Mouse (Mus musculus) kidney, postnatal 25 days (tissue): ENCODE measurements around the gene Mthfs.
A peak's percentile ranks its signal among the peaks of the same experiment; 100 is the strongest.

Source experiments
- DNase-seq, 2 experiments: peaks; one replicate each; pipeline ENCODE4 v3.0.0; 2021; ENCODE audit warnings: mixed read lengths in 2 of 2

Gene Mthfs

GRCm38 (mm10) chr9:89253400-89253799 is 42.9 kb downstream of the Mthfs start:
- no peak for DNase-seq

GRCm38 (mm10) chr9:89256556-89257335 is 46.3 kb downstream of the Mthfs start:
- DNase-seq, result no peak

- DNase-seq, result no peak
Observed at GRCm38 (mm10) chr9:89263968-89264367, 53.5 kb downstream of the Mthfs start.

GRCm38 (mm10) chr9:89264571-89264970 is 54.1 kb downstream of the Mthfs start:
- DNase-seq, result no peak

DNA sequence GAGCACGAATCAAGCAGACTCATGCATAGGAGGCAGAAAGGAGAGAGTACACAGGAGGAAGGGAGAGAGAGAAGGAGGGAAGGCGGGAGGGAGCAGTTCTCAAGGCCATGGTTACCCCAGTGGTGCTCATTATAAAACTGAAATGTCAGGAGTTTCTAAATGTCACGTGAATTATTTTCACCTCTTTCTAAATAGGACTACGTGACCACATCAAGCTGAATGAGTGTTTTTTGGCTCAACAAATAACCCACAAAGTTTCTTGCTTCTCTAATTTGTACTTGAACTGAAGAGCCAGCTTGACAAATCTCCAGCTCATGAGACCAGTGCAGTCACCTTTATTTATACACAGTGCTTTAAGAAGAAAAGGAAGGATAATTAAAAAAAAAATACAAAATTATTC is 56.6 kb downstream of the Mthfs start:
- no peak for DNase-seq

DNA sequence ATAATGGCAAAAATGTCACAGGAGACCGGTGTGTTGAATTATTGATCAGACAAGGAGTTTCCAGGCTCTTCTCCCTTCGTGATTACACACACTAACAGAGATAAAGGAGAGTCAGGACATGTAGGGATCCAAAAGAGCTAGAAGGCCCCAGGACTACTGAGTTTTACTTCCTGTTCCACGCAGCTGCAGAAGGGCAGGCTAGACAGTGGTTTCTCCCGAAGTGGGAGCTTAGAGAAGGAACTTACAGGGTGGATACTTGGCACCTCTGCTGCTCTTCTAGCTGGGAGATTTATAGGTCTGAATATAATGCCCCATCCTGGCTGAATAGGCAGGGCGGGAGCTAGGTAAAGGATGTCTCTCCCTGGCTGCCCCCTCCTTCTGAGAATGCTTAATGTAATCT is 57.1 kb downstream of the Mthfs start:
- no peak for DNase-seq

DNA sequence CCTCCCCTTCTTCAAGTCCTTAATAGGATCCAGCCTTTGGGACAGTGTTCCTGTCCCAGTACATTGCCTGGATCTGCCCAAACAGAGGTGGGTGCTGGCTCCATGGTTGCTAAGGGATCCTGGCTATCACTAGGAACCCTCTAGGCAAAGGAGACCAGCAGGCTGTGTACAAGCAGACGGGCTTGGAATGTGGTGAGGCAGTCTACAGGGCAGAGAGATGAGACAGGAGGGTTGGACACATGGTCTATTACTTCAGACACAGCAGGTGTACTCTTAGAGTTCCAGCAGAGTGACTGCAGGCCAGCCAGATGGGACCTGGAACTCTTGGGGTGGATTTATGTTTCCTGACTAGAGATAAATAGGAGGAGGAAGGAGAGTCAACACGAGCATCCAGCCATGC is 59.9 kb downstream of the Mthfs start:
- no peak for DNase-seq

GRCm38 (mm10) chr9:89273766-89274165 is 63.3 kb downstream of the Mthfs start:
- DNase-seq, result peak in 1 of 2 experiments; percentile 30

DNA sequence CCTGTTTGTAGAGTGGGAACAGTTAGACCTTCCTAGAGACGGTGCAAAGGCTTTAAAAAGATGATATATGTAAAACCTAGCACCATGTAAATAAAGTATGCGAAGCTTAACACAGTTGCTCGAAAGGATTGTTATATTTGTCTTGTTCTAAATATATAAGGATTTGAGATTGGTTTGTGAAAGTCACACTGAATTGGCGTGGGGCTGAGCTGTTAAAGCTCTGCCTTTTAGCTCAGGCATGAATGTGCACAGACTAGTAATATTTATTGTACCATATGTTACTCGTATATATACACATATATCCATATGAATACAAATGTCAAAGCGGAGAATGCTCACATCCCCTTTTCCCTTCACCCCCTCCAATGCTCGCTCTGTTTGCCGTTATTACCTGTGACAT is 67.7 kb downstream of the Mthfs start:
- DNase-seq, result no peak

DNA sequence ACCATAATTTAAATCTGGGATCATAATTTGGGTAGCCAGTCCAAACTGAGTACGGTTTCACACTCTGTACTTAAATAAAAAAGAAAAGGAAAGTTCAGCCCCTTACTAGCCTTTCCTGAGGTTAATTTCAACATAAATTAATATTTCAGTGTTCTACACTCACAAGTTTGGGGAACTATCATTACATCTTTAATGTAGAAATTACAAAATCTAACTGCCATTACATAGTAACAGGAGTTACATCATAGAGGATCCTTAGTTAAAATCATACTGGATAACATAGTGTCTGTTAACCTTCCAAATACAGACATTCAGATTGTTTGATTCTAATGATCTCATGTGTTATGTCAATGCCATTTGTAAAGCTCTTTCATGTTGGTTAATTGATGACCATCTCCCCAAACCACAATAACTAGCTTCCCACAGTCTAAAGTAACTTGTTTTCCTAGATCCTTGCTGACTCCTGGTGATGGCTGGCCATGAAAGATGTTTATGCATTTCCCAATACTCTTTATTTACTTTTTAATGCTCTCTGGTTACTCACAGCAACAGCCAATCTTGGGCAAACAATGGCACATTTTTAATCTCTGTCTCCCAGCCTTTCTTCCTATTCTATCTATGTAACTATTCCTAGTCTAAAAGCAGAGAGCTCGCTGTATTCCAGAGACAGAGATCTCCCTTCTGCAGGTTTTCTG is 72.0 kb downstream of the Mthfs start:
- no peak for DNase-seq

DNA sequence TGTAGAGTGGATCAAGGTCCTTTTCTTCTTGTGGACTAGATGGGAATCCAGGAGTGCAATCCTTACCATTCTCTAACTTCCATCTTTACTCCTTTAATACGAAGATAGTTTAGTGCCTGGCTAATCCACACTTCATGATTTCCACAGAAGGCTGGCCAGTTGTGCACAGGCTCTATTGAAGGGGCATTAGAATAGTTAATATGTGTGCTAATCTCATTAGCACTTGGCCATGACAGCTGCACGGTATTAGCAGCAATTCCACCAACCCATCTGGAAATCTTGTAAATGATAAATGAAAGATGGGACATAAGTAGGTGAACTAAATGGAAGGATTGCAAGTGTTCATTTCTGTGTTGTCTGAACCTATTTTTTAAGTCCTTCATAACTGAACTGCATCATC is 77.6 kb downstream of the Mthfs start:
- DNase-seq, result no peak

DNA sequence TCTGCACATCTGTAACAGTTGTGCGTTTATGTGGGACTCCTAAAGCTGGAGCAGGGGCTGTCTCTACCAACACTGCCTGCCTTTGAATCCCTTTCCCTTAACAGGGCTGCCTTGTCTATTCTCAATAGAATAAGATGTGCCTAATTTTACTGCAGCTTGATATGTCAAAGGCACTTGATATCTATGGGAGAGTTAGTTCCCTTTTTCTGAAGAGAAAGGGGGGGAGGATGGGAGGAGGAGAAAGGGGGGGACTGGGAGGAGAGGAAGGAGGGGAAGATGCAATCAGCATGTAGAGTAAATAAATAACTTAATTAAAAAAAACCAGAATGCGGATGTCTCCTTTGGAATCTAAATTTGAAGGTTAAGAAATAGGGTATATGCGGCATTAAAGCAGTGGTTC is 82.9 kb downstream of the Mthfs start:
- no peak for DNase-seq

GRCm38 (mm10) chr9:89294121-89294520 is 83.6 kb downstream of the Mthfs start:
- DNase-seq, result no peak

DNA sequence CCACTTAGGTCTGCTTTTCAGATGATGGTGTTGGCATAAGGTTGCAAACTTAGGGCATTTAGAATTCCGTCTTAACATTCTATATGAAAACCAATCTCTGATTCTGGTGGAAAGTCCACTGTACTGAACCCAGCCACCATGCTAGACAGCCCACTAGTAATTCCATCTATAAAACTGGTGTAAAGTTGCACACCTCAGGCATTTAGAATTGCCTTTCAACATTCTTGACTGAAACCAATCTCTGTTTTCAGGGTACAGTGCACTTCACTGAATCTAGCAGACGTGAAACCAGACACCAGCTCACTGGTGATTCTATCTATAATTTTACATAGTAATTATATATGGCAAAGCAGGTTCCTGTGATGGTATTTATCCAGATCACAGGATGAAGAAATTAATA is 95.2 kb downstream of the Mthfs start:
- no peak for DNase-seq

- DNase-seq, result no peak
Observed at GRCm38 (mm10) chr9:89308357-89309194, 98.1 kb downstream of the Mthfs start.

DNA sequence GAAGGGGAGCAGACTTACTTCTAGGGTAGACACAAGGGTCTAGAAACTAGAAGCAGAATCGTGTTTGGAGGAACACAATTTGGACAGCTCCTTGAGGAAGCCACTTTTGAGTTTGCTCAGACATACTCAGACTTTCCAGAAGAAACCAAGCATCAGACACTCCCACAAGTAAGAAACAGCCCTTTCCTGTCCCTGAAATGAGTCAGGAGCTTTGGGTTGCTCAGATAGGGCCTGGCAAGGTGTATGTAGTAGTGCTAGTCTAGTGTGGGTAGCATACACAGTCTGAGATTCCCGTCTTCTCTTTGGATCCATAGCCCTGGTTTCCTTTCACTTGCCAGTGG is 98.7 kb downstream of the Mthfs start:
- no peak for DNase-seq

- DNase-seq, result no peak
Observed at GRCm38 (mm10) chr9:89311649-89312048, 101.2 kb downstream of the Mthfs start.

DNA sequence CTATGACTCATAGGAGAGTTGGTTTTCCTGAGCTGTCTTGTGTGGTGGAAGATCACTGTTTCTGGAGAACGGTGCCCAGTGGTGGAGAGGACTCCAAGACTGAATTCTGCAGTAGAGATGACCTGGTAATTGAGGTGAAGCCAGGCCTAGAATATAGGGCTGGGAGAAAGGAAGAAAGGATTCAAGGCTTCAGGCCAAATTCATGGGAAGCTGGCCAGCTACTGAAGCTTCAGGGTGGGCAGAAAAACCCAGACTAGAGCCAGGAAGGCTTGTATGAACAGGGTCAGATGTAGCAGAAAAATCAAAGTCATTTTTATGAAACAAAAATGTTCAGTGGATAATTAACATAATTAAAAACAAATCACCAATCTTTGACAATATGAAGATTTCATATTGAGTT is 163.3 kb downstream of the Mthfs start:
- DNase-seq, result no peak

DNA sequence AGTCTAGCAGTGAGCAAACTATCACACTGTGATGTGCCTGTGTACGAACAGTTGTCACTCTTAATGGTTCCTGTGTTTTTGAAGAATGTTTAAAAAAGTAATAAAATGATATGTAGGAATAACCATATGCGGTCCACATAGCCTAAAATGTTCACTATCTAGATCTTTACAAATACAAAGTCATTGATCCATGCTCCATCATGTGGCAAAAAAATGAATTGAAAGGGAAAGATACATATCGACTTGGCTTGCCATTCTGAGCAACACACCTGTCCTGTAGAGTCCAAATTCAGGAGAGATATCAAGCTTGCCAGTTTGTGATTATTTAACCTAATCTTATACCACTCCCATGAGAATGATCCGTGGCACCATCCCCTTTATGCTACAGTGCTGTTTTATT is 164.2 kb downstream of the Mthfs start:
- DNase-seq, result no peak

DNA sequence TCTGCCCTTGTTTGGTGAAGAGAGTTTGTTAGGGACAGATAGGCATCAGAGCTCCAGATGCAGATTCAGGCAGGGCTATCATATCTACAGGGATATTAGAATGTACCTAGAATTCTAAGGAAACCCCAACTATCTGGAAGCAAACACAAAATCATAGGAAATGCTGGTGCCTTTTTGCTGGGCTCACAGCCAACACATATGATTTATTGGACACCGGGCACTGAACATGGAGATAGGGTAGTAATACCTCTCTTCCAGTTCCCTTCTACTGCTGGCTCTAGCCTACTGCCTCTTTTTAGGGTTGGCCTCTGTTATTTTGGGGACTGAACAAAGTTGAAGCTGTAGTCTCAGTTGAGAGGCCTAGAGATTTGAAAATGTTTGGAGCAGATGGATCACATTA is 192.6 kb downstream of the Mthfs start:
- no peak for DNase-seq
